Mouse (Mus musculus): ENCODE results near the gene Ncbp3.
A peak's percentile ranks its signal among the peaks of the same experiment; 100 is the strongest.

- TF ChIP-seq CTCF (IDR thresholded peaks at IDR 0.05 in 2 of 3, conservative IDR thresholded peaks at IDR 0.05 in 1 of 3; ENCODE audit: control insufficient read depth in 1 of 3, insufficient read depth in 1 of 3, low read depth in 2 of 3, low read length in 3 of 3, poor library complexity in 1 of 3, severe bottlenecking in 1 of 3) (peak; percentile 32 to 75 (median 57)), POLR2A (IDR thresholded peaks at IDR 0.05; ENCODE audit: control insufficient read depth in 1 of 2, insufficient read depth in 1 of 2, low read depth in 1 of 2, low read length in 2 of 2, poor library complexity in 1 of 2) (no peak), MXI1 (IDR thresholded peaks at IDR 0.05; ENCODE audit: low read depth, low read length) (no peak), POLR2AphosphoS2 (IDR thresholded peaks at IDR 0.05; ENCODE audit: low read length) (no peak)
Measured at GRCm38 (mm10) chr11:73071839-73072238, 24.3 kb downstream of the Ncbp3 start.

All from MEL (cell line).